Mouse (Mus musculus) ES-E14 (cell line): Measurements from ENCODE around the gene Cped1.

Experiments used
- HCFC1 ChIP-seq: IDR thresholded peaks from 2 replicates; pipeline ENCODE4 v1.6.1; 2012; ENCODE audit warnings: low read length, inconsistent platforms, borderline replicate concordance; ENCODE audit not compliant: insufficient read depth
- ZC3H11A ChIP-seq: IDR thresholded peaks from 2 replicates; pipeline ENCODE4 v1.6.1; 2012; ENCODE audit warnings: low read depth, mild to moderate bottlenecking, inconsistent platforms, low read length, borderline replicate concordance

DNA sequence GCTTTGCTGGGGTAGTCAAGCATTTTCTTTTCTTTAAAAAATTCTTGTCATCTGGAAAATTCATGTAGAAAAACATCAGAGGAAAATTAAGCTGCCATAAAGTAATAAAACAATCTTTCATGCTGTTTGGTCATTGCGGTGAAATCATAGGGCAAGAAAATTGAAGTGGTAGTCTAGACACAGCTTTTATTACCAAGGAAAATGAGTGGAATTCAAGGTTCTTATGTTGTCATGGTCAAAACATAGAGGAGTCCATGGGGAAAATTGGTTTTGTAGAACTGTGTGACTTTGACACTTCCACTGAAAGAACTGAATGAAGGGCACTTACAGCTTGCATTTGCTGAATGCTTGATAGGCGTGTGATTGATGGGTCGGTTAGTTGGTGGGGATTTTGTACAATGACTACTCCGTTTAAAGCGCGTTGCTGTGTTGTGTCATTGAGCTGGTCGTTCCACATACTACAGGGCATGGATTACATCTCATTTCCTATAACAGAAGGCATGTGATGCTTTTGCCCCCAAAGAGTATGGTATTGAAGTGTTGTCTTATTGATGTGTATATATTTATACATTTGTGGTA lies 93.1 kb downstream of the Cped1 start:
- TF ChIP-seq HCFC1 (no peak), ZC3H11A (no peak)
